Mouse (Mus musculus) kidney, adult 2 months (tissue): ENCODE data around the gene Gm17660. TPM values are rescaled to one million over a fixed set of nuclear protein-coding genes. Genes with fewer than 3 reads are reported as not detected.
"Not testable (repeated sequence)": the region's sequence is repeated elsewhere in the genome, so short reads cannot be mapped to it uniquely, and the experiment has no call there.

ENCODE experiments used
- DNase-seq: peaks from one replicate; pipeline ENCODE4 v3.0.0; 2021
- H3K27ac ChIP-seq: fragments of 200-500 bp; 2 replicates; pipeline ENCODE4 v1.5.1; 2012; ENCODE audit warnings: low read depth, low read length, control low read depth, inconsistent platforms; ENCODE audit not compliant: insufficient read depth
- H3K27me3 ChIP-seq: fragments of 200-500 bp; replicated peaks from 2 replicates; pipeline ENCODE4 v1.6.1; 2012; ENCODE audit warnings: mild to moderate bottlenecking, moderate library complexity, low read length, inconsistent platforms; ENCODE audit not compliant: control insufficient read depth, insufficient read depth
- H3K36me3 ChIP-seq: fragments of 200-500 bp; 2 replicates; pipeline ENCODE4 v1.6.1; 2012; ENCODE audit warnings: mild to moderate bottlenecking, moderate library complexity, low read length, inconsistent platforms; ENCODE audit not compliant: control insufficient read depth, insufficient read depth
- H3K4me1 ChIP-seq: fragments of 200-500 bp; 2 replicates; pipeline ENCODE4 v1.6.1; 2011; ENCODE audit warnings: low read length; ENCODE audit not compliant: control insufficient read depth, insufficient read depth
- H3K4me3 ChIP-seq: fragments of 200-500 bp; 2 replicates; pipeline ENCODE4 v1.5.1; 2011; ENCODE audit warnings: mild to moderate bottlenecking, low read depth, low read length, control low read depth; ENCODE audit not compliant: insufficient read depth
- CTCF ChIP-seq: fragments of 200-500 bp; conservative IDR thresholded peaks from 2 replicates; pipeline ENCODE4 v1.5.1; 2011; ENCODE audit warnings: low read depth, mild to moderate bottlenecking, control low read depth, low read length, moderate library complexity, mixed read lengths; ENCODE audit not compliant: insufficient read depth, insufficient read length
- POLR2A ChIP-seq: fragments of 200-500 bp; IDR thresholded peaks from one replicate; pipeline ENCODE4 v1.6.1; 2011; ENCODE audit warnings: low read depth, low read length, control low read depth
- WGBS: fragments of 180-500 bp; shearing (Covaris S2); methylation state at CpG from one replicate; pipeline ENCODE4 v1.1.7; 2018; 5-methylcytosine and 5-hydroxymethylcytosine counted together
- polyA plus RNA-seq: library from polyadenylated mRNA; depleted of rRNA; stranded (reverse); fragments of >200 nt; gene quantifications from 2 replicates; pipeline ENCODE4 v1.2.3, GENCODE M21; 2012

Gm17660 gene
- polyA plus RNA-seq, 1 experiment: not detected

- H3K27ac ChIP-seq: peak overlapping the region; percentile 80
- DNase-seq: no peak
Measured at GRCm38 (mm10) chr5:104036686-104037085, 40.7 kb downstream of the Gm17660 start.

GRCm38 (mm10) chr5:104035824-104036223, 41.6 kb downstream of the Gm17660 start:
- Histone ChIP-seq H3K4me1 (peaks cover 22% of the 10 kb centered on the region), H3K4me3 (no peak overlapping the region), H3K27me3 (no peaks in the 10 kb centered on the region), H3K27ac (peak overlapping the region; percentile 80), H3K36me3 (no peaks in the 10 kb centered on the region)
- TF ChIP-seq POLR2A (no peak), CTCF (no peak)
- peak; percentile 57 for DNase-seq
- whole genome bisulfite sequencing: 29% methylated on average over 1 of the region's 1 CpGs

More at GRCm38 (mm10) chr5:104036686-104037085, 40.7 kb downstream of the Gm17660 start:
- Histone ChIP-seq H3K4me1 (peaks cover 22% of the 10 kb centered on the region), H3K27me3 (no peaks in the 10 kb centered on the region), H3K4me3 (no peak overlapping the region), H3K36me3 (no peaks in the 10 kb centered on the region)
- 86% methylated on average over 1 of the region's 1 CpGs for WGBS
- TF ChIP-seq CTCF (no peak), POLR2A (no peak)

DNA sequence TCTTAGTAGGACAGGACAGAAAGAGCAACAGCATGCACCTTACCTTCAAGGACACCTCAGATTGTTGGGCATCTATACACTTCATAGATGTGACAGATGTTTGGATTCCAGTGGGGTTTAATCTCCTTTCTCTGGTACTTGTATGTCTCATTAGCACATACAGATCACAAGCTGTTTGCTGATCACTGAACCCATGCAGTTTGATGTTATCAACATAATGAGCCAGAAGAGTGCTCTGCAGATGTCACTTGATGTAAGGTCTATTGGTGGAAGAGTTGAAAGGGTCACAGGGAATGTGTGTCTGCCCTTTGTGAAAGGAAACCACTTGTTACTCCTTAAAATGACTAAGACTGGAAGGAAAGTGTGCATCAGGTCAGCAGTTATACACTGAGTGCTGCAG, 42.3 kb downstream of the Gm17660 start:
- TF ChIP-seq POLR2A (no peak), CTCF (no peak)
- no peak for DNase-seq
- Histone ChIP-seq H3K36me3 (no peaks in the 10 kb centered on the region), H3K27me3 (no peaks in the 10 kb centered on the region), H3K4me1 (peaks cover 22% of the 10 kb centered on the region), H3K4me3 (no peak overlapping the region), H3K27ac (peak overlapping the region; percentile 91)

GRCm38 (mm10) chr5:104032434-104033097, 44.8 kb downstream of the Gm17660 start:
- no peak for DNase-seq
- WGBS: 83% methylated on average over 2 of the region's 2 CpGs
- no peak overlapping the region for H3K4me3 ChIP-seq
- no peak overlapping the region for H3K27ac ChIP-seq
- no peaks in the 10 kb centered on the region for H3K27me3 ChIP-seq
- H3K36me3 ChIP-seq: no peaks in the 10 kb centered on the region
- H3K4me1 ChIP-seq: peaks cover 22% of the 10 kb centered on the region
- TF ChIP-seq CTCF (no peak), POLR2A (no peak)

DNA sequence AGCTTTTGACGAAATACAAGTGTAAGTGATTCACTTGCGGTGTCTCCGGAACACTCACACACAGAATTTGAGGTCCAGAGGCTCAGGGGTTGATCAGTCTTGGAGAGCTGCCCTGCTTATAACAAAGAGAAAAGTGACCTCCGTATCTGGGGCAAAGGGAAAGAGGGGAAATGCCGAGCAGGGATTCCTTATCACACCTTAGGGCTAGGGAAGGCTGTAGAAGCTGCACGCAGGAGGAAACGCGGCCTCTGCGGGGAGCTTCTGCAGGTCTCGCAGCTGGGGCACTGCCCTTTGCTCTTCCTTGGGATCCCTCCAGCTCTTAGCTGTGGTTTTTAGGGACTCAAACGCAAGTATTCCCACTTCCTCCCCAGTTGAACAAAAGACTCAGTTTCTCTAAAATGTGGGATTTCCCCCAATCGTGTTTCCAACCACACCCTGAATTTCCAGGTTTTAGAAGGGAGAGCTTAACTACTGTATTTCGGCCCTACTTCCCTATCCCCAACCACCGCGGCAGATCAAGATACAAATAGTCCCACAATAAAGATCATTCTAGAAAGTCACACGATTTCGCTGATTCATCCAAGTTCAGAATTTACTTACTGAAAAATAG, 52.1 kb downstream of the Gm17660 start:
- TF ChIP-seq CTCF (no peak), POLR2A (no peak)
- H3K27me3 ChIP-seq: no peaks in the 10 kb centered on the region
- peak; percentile 62 for DNase-seq
- WGBS: 62% methylated on average over 17 of the region's 17 CpGs
- no peaks in the 10 kb centered on the region for H3K36me3 ChIP-seq
- no peak overlapping the region for H3K4me3 ChIP-seq
- H3K27ac ChIP-seq: peak overlapping the region; percentile 39; the same call in 1 of the 2 replicates
- H3K4me1 ChIP-seq: peaks cover 10% of the 10 kb centered on the region

- Histone ChIP-seq H3K4me3 (no peak overlapping the region), H3K36me3 (no peaks in the 10 kb centered on the region), H3K4me1 (peaks cover 14% of the 10 kb centered on the region), H3K27ac (no peak overlapping the region), H3K27me3 (no peaks in the 10 kb centered on the region)
- 74% methylated on average over 11 of the region's 11 CpGs for WGBS
- DNase-seq: no peak
- TF ChIP-seq CTCF: no peak
- no peak for TF ChIP-seq POLR2A
Measured at GRCm38 (mm10) chr5:104024762-104025161, 52.6 kb downstream of the Gm17660 start.

- not testable (repeated sequence) for DNase-seq, H3K36me3 ChIP-seq, H3K4me3 ChIP-seq, H3K27me3 ChIP-seq
- Histone ChIP-seq H3K27ac (peak overlapping the region; percentile 64; the same call in 1 of the 2 replicates), H3K4me1 (peaks cover 14% of the 10 kb centered on the region)
- 45% methylated on average over 5 of the region's 5 CpGs for WGBS
Measured at GRCm38 (mm10) chr5:104024193-104024592, 53.2 kb downstream of the Gm17660 start.
